Mouse (Mus musculus) E14TG2a.4 (cell line): ENCODE measurements around the gene Clic4.

Experiments used
- CTCF ChIP-seq: conservative IDR thresholded peaks from 2 replicates; pipeline ENCODE4 v1.5.1; 2014; ENCODE audit warnings: low read length
- POU5F1 ChIP-seq: IDR thresholded peaks from 2 replicates; pipeline ENCODE4 v1.6.1; 2014; ENCODE audit warnings: low read length, borderline replicate concordance

DNA sequence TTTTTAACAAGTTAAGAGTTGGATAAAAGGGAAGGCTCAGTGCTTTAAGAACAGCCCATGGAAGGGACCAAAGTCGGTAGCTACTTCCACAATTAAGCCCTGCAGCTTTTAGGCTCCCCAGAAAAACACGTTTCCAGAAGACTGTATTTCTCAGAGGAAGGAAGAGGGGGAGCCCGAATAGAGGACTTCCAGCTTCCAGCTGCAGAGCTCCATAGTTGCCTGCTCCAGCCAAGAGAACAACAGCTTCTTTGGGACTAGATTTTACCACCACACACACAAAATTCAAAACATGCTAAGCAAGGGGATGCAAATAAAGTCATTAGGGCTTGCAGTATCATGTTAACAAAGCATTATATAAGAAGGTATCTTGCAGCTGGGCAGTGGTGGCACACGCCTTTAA is 42.7 kb downstream of the Clic4 start:
- TF ChIP-seq CTCF (no peak), POU5F1 (no peak)
